Mouse (Mus musculus) liver, adult 2 months (tissue): ENCODE data around the gene Luc7l2. TPM values are rescaled to one million over a fixed set of nuclear protein-coding genes. Genes with fewer than 3 reads are reported as not detected.

ENCODE experiments used
- DNase-seq: peaks from one replicate; pipeline ENCODE4 v3.0.0-alpha.2; 2011; ENCODE audit warnings: low read depth, low spot score; ENCODE audit errors: extremely low read depth
- H3K27ac ChIP-seq: fragments of 200-500 bp; replicated peaks from 2 replicates; pipeline ENCODE4 v1.5.1; 2012; ENCODE audit warnings: low read depth, mild to moderate bottlenecking, control low read depth, inconsistent platforms, low read length; ENCODE audit not compliant: insufficient read depth
- H3K27me3 ChIP-seq: fragments of 200-500 bp; 2 replicates; pipeline ENCODE4 v1.6.1; 2012; ENCODE audit warnings: mild to moderate bottlenecking, moderate library complexity, low read length, inconsistent platforms; ENCODE audit not compliant: control insufficient read depth, insufficient read depth
- H3K36me3 ChIP-seq: fragments of 200-500 bp; 2 replicates; pipeline ENCODE4 v1.6.1; 2012; ENCODE audit warnings: low read length, inconsistent platforms; ENCODE audit not compliant: control insufficient read depth, insufficient read depth
- H3K4me1 ChIP-seq: fragments of 200-500 bp; 2 replicates; pipeline ENCODE4 v1.6.1; 2011; ENCODE audit warnings: low read length; ENCODE audit not compliant: control insufficient read depth, insufficient read depth
- H3K4me3 ChIP-seq: fragments of 200-500 bp; 2 replicates; pipeline ENCODE4 v1.5.1; 2011; ENCODE audit warnings: low read depth, mild to moderate bottlenecking, control low read depth, low read length, moderate library complexity; ENCODE audit not compliant: insufficient read depth
- H3K79me2 ChIP-seq: fragments of 200-500 bp; 2 replicates; pipeline ENCODE4 v1.6.1; 2012; ENCODE audit warnings: inconsistent platforms, mild to moderate bottlenecking, low read length, moderate library complexity; ENCODE audit not compliant: control insufficient read depth, insufficient read depth
- H3K9ac ChIP-seq: fragments of 200-500 bp; 2 replicates; pipeline ENCODE4 v1.6.1; 2012; ENCODE audit warnings: low read depth, mild to moderate bottlenecking, control low read depth, inconsistent platforms, low read length
- CTCF ChIP-seq: fragments of 200-500 bp; IDR thresholded peaks from 2 replicates; pipeline ENCODE4 v1.5.1; 2011; ENCODE audit warnings: low read depth, low read length, control low read depth
- POLR2A ChIP-seq: fragments of 200-500 bp; IDR thresholded peaks from 2 replicates; pipeline ENCODE4 v1.6.1; 2011; ENCODE audit warnings: low read length, control low read depth; ENCODE audit not compliant: insufficient read depth; ENCODE audit errors: extremely low read depth
- WGBS: fragments of 180-500 bp; shearing (Covaris S2); methylation state at CpG from one replicate; pipeline ENCODE4 v1.1.7; 2018; 5-methylcytosine and 5-hydroxymethylcytosine counted together
- polyA plus RNA-seq: library from polyadenylated mRNA; depleted of rRNA; stranded (reverse); fragments of >200 nt; gene quantifications from 2 replicates; pipeline ENCODE4 v1.2.3, GENCODE M21; 2012
- total RNA-seq: library from RNA; depleted of rRNA; stranded (reverse); fragments of >200 nt; gene quantifications from 2 replicates; pipeline ENCODE4 v1.2.3, GENCODE M21; 2014

Gene Luc7l2
- total and polyA plus RNA-seq, 2 experiments, result 20.0 to 128 TPM

GRCm38 (mm10) chr6:38531211-38531820 lies 19.8 kb upstream of the Luc7l2 start:
- TF ChIP-seq CTCF (peak; percentile 31; the same call in 1 of the 2 replicates), POLR2A (no peak)
- WGBS, result 36% methylated on average over 5 of the region's 5 CpGs
- Histone ChIP-seq H3K4me3 (no peak overlapping the region), H3K27me3 (no peaks in the 10 kb centered on the region), H3K9ac (peak overlapping the region; percentile 25; the same call in 1 of the 2 replicates), H3K27ac (peak overlapping the region; percentile 55), H3K79me2 (no peaks in the 10 kb centered on the region), H3K36me3 (no peaks in the 10 kb centered on the region), H3K4me1 (peaks cover 7% of the 10 kb centered on the region)
- peak; percentile 81 for DNase-seq

GRCm38 (mm10) chr6:38532500-38533420 lies 18.4 kb upstream of the Luc7l2 start:
- TF ChIP-seq POLR2A (no peak), CTCF (no peak)
- Histone ChIP-seq H3K27ac (peak overlapping the region; percentile 78), H3K4me1 (peaks cover 7% of the 10 kb centered on the region), H3K4me3 (peak overlapping the region; percentile 39), H3K79me2 (no peaks in the 10 kb centered on the region), H3K36me3 (no peaks in the 10 kb centered on the region), H3K27me3 (no peaks in the 10 kb centered on the region), H3K9ac (peak overlapping the region; percentile 67)
- 12% methylated on average over 25 of the region's 25 CpGs for WGBS
- peak; percentile 26 for DNase-seq

- DNase-seq, result peak; percentile 98
- peak within 1 kb of the TSS; percentile 67 for H3K9ac ChIP-seq
- no peaks in the 10 kb centered on the region for H3K79me2 ChIP-seq
- no peaks in the 10 kb centered on the region for H3K36me3 ChIP-seq
- H3K4me1 ChIP-seq, result peaks cover 7% of the 10 kb centered on the region
- peak within 1 kb of the TSS; percentile 78 for H3K27ac ChIP-seq
- TF ChIP-seq CTCF, result no peak
- TF ChIP-seq POLR2A, result 0 out of 2 replicates have a peak, but pooled peaks have one; percentile 21
- H3K4me3 ChIP-seq, result peak within 1 kb of the TSS; percentile 88
- 2% methylated on average over 41 of the region's 41 CpGs for WGBS
- H3K27me3 ChIP-seq, result no peaks in the 10 kb centered on the region
Measured at GRCm38 (mm10) chr6:38533428-38534405, 17.4 kb upstream of the Luc7l2 start, which contains the start of gene Fmc1. Fmc1 (plus strand) TSS chr6:38533502.

GRCm38 (mm10) chr6:38534640-38535365 lies 16.3 kb upstream of the Luc7l2 start:
- TF ChIP-seq POLR2A, result peak; percentile 54
- TF ChIP-seq CTCF, result peak; percentile 91
- no peaks in the 10 kb centered on the region for H3K79me2 ChIP-seq
- DNase-seq, result peak; percentile 75
- H3K4me1 ChIP-seq, result peaks cover 7% of the 10 kb centered on the region
- no peaks in the 10 kb centered on the region for H3K27me3 ChIP-seq
- H3K27ac ChIP-seq, result peak overlapping the region; percentile 93
- peak overlapping the region; percentile 88 for H3K4me3 ChIP-seq
- WGBS, result under 1% methylated on average over 53 of the region's 53 CpGs
- H3K9ac ChIP-seq, result peak overlapping the region; percentile 95
- H3K36me3 ChIP-seq, result peaks cover 2% of the 10 kb centered on the region; the same call in 1 of the 2 replicates

GRCm38 (mm10) chr6:38535366-38535690 lies 15.8 kb upstream of the Luc7l2 start:
- WGBS, result 0% methylated on average over 9 of the region's 9 CpGs
- H3K9ac ChIP-seq, result peak overlapping the region; percentile 95

More at GRCm38 (mm10) chr6:38535366-38535690, 15.8 kb upstream of the Luc7l2 start:
- Histone ChIP-seq H3K27ac (peak overlapping the region; percentile 93), H3K36me3 (peaks cover 2% of the 10 kb centered on the region; the same call in 1 of the 2 replicates), H3K4me1 (peaks cover 7% of the 10 kb centered on the region), H3K27me3 (no peaks in the 10 kb centered on the region), H3K79me2 (no peaks in the 10 kb centered on the region), H3K4me3 (peak overlapping the region; percentile 88)
- TF ChIP-seq POLR2A, result no peak
- no peak for TF ChIP-seq CTCF
- no peak for DNase-seq
